Mouse (Mus musculus): ENCODE measurements around the gene Pds5b.
"Not testable (repeated sequence)": the region's sequence is repeated elsewhere in the genome, so short reads cannot be mapped to it uniquely, and the experiment has no call there.

The Pds5b gene

GRCm38 (mm10) chr5:150706651-150707050 is 33.1 kb downstream of the Pds5b start:
- DNase-seq, result not testable (repeated sequence)

GRCm38 (mm10) chr5:150707181-150707580 is 33.6 kb downstream of the Pds5b start:
- DNase-seq, result not testable (repeated sequence)

DNA sequence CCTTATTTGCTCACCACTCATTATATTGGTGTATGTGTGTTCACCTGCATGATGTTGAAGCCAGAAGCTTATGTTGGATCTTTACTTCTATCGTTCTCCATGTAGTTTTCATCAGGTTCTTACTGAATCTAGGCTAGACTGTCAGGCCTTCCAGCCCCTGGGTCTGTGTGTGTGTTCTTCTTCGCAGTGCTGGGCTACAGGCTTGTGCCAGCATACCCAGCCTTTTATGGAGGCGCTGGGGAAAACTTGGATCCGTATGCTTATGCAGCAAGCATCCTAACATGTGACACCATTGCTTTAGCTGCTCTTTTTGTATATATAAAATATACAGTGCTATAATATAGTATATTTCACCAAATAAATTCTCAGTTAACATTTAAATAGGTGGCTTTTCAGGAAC is 38.0 kb downstream of the Pds5b start:
- no peak for DNase-seq

DNA sequence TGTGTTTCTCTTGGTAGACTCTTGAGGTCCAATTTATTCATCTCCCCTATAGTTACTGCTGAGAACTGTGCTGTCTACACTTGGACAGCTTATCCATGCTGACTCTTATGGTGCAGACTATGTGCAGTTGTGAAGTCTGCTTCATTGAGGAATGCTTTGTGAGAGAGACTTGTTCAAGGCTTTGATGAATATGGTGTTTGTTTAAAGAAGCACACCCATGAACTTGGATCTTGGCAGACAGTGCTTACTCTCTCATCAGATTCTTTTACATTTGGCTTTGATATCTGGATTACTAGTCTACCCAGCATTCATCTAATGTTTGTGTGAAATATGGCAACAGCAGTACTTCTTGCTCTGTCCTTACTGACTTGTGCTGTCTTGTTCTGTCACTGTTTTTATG is 39.9 kb downstream of the Pds5b start:
- DNase-seq, result no peak

DNA sequence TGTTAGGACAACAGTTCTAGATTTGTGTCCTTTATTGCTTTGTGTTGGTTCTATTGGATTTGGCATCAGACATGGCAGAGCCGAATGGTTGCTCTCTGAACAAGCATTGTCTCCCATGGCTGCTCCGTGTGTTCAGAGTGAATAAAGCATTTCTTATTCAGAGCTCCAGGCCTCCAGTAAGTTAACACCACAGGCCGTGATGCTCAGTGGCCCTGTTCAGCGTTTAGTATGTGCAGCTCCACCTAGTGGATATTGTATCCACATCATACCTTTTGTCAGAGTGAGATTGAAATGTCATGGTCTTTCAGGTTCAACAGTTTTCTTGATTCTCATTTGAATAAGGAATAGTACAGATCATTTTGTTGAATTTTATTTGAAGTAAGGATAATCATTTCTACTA is 44.2 kb downstream of the Pds5b start:
- peak; percentile 74 for DNase-seq

- no peak for DNase-seq
Measured at GRCm38 (mm10) chr5:150724641-150725040, 51.1 kb downstream of the Pds5b start.

GRCm38 (mm10) chr5:150737028-150737427 is 63.5 kb downstream of the Pds5b start:
- DNase-seq, result not testable (repeated sequence)

GRCm38 (mm10) chr5:150739311-150739710 is 65.8 kb downstream of the Pds5b start:
- DNase-seq, result no peak

DNA sequence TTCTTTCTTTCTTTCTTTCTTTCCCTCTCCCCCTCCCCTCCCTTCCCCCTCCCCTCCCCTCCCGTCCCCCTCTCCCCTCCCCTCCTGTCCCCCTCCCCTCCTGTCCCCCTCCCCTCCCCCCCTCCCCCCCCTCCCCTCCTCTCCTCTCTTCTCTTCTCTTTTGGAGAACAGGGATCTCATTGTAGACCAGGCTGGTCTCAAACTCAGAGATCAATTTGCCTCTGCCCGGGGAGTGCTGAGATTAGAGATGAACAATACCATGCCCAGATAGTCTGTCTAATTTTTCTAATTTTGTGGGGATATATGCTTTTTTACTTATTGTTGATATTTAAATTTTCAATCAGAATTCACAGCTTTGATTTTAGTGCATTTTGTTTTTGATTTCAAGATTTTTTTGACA is 67.1 kb downstream of the Pds5b start:
- DNase-seq, result no peak

DNA sequence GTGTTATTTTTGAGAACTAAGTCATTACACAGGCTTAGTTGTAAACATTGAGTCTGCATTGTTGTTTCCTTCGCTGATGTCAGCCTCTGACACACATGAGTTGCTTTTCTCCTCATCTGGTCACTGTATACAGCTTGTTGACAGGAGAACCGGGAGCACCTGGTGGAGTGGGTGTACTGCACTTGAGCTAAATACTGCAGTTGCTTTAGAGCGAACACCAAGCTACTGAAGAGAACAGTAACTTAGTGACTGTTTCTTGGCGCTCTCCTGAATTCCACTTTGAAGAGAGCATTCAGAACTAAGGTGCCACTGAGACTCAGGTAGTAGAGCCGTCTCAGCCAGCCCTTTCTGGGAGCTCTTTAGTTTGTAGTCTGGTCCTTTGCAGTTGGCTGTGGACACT is 83.1 kb downstream of the Pds5b start:
- no peak for DNase-seq

GRCm38 (mm10) chr5:150772403-150772802 is 98.9 kb downstream of the Pds5b start:
- DNase-seq, result no peak

DNA sequence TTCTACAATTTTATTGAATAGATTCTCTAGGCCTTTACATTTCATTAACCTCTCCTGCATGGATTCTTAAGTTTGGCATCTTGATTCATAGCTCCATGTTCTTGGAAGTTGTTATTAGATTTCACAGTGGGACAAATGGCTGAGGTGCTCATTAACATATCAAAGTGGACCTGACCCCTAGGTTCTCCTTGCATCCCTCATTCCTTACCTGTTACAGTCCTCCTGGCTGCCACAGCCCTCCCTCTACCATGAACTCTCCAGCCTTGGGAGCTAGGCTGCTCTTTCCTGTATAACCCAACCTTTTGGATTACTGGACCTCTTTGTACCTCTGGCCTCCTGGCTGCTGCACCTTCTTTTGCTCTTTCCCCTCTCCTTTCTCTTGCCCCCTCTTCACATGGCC is 99.5 kb downstream of the Pds5b start:
- no peak for DNase-seq

GRCm38 (mm10) chr5:150788261-150788660 is 114.7 kb downstream of the Pds5b start:
- no peak for DNase-seq

- DNase-seq, result no peak
Measured at GRCm38 (mm10) chr5:150789039-150789438, 115.5 kb downstream of the Pds5b start.

GRCm38 (mm10) chr5:150794181-150794580 is 120.6 kb downstream of the Pds5b start:
- no peak for DNase-seq

DNA sequence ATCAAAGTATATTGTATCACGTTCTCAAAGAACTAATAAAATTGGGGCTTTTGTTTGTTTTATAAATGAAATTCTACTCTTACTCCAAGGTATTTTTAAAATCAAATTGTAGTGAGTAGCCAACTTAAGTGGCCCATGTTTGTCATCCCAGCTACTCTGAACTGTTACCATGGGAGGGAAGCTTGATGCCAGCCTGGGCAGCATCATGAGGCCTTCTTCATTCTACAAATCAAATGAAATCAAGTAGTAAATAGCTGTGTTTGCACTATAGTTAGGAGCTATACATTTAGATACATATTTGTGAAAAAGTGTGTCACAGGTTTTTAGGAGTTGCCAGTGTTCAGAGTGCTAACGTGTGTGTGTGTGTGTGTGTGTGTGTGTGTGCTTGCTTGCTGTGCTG is 126.5 kb downstream of the Pds5b start:
- no peak for DNase-seq

GRCm38 (mm10) chr5:150814111-150814990 is 140.8 kb downstream of the Pds5b start:
- DNase-seq, result no peak

DNA sequence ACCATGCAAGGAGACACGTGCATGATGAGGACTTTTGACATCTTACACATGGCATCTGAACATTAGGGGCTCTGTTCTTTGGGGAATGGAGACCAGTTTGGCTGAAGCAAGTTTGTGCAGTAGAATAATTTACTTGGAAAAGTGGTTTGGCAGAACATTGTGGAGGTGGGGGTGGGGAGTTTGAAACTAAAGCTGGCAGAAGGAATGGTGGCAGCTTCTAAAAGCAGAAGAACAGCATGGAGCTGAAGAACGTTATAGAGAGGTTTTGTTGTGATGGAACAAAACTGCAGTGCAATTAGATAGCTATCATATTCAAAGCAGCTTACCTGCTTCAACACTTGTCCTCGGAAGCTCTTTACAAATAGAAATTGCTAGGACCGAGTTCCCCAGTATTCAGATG is 141.9 kb downstream of the Pds5b start:
- DNase-seq, result no peak

GRCm38 (mm10) chr5:150816775-150817174 is 143.2 kb downstream of the Pds5b start:
- DNase-seq, result no peak

GRCm38 (mm10) chr5:150818041-150818440 is 144.5 kb downstream of the Pds5b start:
- DNase-seq, result no peak

GRCm38 (mm10) chr5:150818886-150819285 is 145.3 kb downstream of the Pds5b start:
- DNase-seq, result no peak

DNA sequence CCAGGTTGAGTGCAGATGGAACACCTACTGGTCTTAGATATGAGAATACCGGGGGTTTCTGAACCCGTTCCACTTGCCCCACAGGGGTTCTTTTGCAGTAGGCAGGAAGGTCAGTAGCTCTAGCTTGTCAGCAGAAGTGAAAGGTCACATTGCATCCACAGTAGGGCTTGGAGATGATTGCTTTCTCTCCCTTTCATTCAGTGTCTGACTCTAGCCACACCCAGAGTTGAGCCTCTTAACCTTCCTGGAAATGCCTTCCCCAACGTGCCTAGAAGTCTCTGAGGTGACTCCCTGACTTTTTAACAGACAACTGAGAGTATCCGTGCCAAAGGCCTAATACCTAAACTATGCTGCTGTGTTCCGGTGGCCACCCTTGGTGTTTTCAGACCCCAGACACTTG is 146.0 kb downstream of the Pds5b start:
- DNase-seq, result no peak

- no peak for DNase-seq
Measured at GRCm38 (mm10) chr5:150821152-150821551, 147.6 kb downstream of the Pds5b start.

- DNase-seq, result no peak
Measured at GRCm38 (mm10) chr5:150822781-150823180, 149.2 kb downstream of the Pds5b start.

DNA sequence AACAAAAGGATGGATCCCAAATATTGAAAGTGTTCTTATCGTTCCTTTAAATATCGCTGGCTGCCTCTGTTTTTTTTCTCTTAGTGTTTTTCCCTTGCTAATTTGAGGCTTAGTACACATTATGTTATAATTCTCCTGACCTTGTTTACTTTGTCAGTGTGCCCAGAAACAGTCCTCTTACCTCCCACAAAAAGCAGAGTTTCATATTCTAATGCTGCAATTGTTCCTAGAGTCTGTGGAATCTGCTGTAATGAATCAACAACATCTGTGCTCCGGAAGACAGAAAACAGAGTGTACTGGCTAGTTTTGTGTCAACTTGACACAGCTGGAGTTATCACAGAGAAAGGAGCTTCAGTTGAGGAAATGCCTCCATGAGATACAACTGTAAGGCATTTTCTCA is 149.8 kb downstream of the Pds5b start:
- no peak for DNase-seq

Data from retina, postnatal 1 day (tissue).